Mouse (Mus musculus) kidney, postnatal 4 days (tissue): ENCODE measurements around the gene Fosl1.

Experiments used
- DNase-seq, 2 experiments: peaks; one replicate each; pipeline ENCODE4 v3.0.0; 2021; ENCODE audit warnings: mixed read lengths in 2 of 2

The Fosl1 gene

DNA sequence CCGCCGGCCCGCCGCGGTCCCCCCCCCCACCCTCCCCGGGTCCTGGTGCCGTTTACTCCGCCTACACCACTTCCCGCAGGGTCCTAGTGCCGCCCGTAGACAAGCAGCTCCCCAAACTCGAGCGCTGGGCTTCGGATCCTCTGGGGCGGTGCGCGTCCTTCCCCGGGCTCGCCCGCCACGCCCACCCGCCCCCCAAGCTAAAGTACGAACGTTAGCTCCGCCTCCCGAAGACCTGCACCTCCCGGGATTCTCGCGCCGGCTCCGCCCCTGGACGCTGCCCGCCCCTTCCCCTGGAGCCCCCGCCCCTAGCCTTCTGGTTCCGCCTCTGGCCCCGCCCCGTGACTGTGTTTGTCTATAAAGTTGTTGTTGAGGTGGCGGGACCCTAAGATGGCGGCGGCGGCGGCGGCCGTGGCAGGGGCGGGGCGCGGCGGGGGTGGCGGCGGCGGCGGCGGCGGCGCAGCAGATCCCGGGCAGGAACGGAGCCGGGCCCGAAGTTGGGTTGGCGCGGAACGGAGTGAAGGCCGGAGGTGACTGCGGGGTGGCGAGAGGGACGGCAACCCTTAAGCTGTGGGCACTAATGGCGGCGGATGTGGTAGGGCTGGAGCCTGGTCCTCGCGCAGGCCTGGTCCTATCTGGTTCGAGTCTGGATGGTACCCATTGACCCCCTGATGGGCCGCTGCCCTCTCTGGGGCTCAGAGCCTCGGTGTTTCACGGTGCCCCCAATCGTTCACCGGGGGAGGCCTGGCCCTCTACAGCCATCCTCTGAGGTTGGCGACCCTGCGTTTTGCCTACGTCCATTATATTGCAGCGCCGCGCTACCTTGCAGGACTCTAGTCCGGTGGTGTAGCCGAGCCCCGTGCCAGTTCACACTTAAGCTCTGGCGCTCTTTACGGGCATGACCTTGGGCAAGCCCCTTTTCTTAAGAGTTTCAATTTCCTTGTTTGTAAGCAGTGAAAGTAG lies 22.3 kb upstream of the Fosl1 start, which contains the start of the genes Drap1 and AI837181:
Drap1 (minus strand) TSS at position 198 of the 960 bp plus-strand sequence.
AI837181 (plus strand) TSS at position 363 of the 960 bp plus-strand sequence.
- DNase-seq, result peak; percentile 97 to 99

DNA sequence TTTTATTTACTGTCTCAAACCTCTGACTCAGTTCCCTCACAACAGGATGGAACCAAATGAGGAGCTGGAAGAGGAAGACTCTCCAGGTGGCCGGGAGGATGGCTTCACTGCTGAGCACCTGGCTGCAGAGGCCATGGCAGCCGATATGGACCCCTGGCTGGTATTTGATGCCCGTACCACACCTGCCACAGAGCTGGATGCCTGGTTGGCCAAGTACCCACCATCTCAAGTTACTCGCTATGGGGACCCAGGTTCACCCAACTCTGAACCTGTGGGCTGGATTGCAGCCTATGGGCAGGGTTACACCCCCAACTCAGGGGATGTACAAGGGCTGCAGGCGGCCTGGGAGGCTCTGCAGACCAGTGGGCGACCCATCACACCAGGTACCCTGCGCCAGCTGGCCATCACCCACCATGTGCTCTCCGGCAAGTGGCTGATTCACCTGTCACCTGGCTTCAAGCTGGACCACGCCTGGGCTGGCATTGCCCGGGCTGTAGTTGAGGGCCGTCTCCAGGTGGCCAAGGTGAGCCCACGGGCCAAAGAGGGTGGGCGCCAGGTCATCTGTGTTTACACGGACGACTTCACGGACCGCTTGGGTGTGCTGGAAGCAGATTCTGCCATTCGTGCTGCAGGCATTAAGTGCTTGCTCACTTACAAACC lies 21.3 kb upstream of the Fosl1 start:
- peak in 1 of 2 experiments; percentile 11 for DNase-seq

DNA sequence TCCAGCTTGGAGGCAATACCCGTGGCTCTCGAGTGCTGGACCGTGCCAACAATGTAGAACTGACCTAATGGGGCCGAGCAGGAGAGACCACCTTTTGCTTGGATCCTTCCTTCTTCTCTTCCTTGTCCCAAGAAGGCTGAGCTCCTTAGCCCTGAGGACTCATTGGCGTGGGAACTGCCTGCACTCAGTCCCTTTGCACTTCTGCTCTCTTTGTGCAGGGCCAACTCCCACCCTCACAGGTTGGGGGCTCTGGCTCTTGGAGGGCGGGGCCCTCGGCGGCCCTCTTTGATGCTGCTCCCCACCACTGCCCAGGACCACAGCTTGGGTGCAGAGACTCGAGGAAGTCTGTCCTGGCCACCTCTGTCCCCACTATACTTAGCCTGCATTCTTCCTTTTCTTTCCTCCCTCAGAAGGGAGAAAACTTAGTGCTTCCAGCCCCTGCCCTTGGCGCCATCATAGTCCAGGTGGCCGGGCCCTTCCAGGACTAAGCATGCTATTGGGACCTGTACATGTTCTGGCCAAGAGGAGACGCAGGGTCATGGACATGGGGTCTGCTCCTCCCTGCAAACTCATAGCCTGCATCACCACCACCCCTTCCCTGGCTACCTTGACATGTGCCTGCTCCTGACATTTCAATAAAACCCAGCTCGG lies 20.6 kb upstream of the Fosl1 start:
- no peak for DNase-seq

DNA sequence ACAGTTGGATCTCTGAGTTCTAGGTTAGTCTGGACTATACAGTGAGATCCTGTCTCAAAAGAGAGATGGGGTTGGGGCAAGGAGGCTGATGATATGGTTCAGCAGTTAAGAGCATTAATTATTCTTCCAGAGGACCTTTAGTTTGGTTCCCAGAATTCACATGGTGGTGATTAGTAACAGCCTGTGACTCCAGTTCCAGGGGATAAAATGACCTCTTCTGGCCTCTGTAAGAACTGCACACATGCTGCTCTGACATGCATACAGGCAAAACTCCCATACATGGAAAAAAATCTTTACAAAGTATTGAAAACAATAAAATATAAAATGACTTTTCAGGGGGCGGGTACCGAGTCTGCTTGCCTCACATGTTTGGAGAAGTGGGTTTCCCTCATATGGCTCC lies 19.3 kb upstream of the Fosl1 start:
- DNase-seq, result peak; percentile 28 to 45

DNA sequence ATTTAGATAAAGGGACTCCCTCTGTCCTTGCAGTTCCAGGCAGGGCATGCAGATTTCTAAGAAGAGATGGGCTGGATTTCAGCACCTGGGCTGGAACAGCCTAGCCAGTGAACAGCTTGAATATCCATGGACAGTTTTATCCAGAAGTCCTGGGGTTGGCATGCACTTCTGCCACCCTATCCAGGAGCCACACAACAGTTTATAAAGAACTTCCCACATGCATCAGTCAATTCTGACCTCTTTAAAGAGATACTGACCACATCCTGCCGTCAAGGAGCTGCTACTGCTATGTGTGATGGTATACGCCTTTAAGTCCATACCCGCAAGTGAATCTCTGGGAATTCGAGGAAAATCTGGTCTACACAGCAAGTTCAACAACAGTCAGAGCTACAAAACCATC lies 18.1 kb upstream of the Fosl1 start:
- DNase-seq, result no peak

DNA sequence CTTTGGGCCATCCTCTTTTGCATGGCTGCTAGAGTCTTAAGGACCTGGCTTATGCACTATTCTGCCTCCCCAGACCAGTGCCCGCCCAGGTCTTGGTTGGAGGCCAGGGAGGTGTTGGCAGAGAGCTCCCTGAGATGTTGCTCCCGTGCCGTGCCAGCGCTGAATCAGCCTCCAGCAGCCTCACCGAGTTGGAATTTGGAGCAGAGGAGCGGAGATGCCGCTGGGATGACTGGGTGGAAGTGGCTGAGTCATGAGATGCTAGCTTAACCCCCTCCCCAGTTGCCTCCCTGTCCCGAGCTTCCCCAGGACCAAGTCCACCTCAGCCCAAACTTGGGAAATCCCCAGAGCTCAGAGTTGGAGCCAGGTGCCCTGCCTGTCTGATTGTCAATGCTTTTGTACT lies 17.5 kb upstream of the Fosl1 start:
- DNase-seq, result peak; percentile 20 to 33

DNA sequence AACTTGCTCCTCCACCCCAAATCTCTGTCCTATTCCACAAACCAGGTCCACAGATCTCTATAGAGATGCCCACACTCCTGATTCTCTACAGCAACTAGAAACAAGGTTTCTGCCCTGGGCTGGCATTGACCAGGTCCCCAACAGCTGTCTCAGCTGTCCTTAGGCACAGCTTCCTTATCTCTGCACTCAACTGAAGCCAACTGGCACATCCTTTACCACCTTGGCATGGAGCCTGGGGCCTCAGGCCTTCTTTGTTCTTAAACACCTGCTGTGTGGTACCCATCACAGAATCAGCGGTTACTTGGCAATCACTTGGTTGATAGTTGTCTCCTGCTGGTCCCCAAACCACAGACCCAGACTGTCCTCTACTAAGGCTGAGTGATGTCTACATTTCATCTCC lies 16.9 kb upstream of the Fosl1 start:
- DNase-seq, result no peak

DNA sequence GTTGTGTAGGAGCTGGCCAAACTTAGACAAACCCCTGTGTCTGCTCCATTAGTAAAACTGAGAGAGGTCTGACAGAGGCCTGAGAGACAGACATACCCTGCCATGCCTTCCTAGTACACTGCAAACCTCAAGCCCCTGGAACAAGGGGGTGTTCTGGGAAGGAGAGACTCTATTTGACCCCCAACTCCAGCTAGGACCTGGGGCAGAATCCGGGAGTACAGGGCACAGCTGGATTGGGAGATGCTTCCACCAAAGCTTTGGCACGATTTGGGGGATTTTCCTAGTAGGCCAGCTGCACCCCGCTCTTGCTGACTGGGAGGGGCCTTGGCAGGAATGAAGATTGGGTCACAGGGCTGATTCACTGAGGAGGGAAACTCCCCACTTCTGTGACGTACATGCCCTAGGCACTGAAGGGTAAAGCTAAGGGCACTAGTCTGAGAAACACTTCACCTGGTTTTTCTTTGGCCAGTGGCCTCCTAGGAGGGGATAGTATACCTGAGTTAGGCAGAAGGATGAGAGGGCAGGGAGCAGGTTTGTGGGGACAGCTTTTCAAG lies 15.4 kb upstream of the Fosl1 start:
- DNase-seq, result no peak

DNA sequence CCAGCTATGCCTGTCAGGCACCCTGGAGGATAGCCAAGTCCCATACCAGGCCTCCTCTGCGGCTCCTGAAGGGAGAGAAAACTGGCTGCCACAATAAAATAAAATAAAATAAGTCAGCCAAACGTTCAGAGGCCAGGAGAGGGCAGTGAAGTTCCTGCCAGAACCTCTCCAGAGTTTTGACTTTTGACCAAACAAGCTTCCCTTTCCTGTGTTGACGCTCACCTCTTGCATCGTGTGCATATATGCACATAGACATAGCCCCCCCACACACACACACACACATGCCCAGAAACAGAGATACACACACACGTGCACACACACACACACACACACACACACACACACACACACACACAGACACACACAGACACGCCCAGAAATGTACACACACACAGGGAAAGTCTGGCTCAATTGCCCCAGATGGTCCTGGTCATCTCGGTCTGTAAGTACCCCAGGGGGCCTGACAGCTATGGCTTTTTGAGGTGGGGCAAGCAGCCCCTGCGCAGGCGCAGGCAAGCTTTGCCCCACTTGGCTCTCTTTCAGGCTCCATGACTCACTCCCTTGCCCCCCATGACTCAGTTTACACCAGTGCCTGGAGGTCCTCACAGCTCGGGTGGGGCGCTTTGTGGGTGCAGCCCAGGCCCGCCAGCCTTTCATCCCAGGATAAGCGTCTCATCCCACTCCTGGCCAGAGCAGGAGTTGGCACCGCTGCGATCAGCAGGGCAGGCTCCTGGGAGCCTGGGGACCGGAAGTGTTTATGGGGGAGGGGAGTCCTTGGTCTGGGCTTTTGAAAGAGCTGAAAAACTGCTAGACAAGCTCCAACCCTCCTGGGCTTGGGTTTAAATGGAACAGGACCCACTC lies 14.1 kb upstream of the Fosl1 start:
- peak; percentile 67 to 76 for DNase-seq

DNA sequence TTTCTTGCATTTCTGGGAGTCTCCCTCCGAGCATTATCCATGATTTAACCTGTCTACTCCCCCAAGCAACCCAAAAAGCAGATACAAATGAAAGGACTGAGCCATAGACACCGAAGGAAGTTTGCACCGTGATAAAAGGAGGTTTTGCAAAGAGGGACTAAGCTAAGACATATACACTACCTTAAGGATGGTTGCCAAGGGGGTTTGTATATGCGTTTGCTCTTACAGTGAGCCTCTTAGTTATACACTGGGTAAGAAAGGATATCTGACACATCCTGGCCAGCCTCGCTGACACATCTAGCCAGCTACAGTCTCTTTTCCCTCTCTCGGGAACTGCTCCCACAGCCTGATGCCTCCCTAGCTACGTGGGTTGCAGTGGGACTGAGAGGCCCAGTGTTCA lies 13.4 kb upstream of the Fosl1 start:
- DNase-seq, result no peak

DNA sequence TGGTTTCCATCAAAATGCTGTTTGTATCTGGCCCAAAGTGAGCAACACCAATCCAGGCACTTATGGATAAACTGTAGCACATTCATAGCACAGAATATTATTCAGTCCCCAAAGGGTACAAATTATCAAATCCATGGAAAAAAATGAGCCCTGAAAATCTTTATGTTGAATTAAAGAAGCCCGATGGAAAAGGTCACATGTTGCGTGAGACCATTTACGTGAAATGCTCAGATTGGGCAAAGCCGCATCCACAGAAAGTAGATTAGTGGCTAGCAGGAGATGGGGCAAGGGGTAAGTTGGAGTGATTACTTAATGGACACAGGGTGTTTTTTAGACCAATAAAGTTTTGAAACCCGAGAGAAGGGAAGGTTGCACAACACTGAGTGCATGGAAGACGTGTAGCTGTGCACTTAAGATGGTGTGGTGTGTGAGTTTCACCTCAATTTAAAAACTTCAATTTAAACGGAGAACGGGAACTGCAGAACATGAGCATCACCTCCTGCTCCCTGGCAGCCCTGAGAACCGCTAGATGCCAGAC lies 2.9 kb upstream of the Fosl1 start:
- DNase-seq, result no peak

DNA sequence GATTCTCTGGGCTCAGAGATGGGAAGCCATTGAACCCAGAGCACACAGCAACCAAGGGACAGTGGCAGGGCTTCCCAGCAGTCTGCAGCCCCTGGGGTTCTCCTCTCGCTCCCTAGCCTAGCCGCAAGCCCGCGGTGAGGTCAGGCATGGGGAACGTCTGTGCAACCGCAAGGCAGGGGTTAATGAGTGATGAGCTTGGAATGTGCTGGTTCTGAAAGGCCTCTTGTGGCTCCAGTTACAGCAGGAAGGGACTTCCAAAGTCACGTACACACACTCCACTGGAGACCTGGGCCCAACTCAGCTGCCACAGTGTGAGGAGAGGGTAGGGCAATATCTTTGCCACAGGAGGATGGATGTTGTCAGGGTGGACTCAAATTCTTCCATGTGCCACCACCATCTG lies 2.4 kb upstream of the Fosl1 start:
- DNase-seq, result peak; percentile 39 to 57

DNA sequence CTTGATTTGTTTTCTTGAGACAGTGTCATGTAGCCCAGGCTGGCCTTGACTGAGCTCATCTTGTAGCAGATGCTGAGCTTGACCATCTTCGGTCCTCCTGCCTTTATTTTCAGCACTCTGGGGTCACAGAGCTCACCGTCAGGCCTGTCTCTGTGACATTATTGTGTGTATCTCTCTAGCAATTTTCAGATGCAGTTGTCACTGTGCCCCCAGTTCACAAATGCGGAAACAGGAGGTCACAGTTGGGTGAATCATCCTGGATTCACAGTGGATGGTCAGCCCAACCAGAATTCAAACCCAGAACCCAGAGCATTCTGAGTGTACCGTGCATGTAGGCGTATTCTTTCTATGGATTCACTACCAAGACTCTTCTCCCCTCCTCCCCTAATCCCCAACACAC lies 1.6 kb upstream of the Fosl1 start:
- no peak for DNase-seq

DNA sequence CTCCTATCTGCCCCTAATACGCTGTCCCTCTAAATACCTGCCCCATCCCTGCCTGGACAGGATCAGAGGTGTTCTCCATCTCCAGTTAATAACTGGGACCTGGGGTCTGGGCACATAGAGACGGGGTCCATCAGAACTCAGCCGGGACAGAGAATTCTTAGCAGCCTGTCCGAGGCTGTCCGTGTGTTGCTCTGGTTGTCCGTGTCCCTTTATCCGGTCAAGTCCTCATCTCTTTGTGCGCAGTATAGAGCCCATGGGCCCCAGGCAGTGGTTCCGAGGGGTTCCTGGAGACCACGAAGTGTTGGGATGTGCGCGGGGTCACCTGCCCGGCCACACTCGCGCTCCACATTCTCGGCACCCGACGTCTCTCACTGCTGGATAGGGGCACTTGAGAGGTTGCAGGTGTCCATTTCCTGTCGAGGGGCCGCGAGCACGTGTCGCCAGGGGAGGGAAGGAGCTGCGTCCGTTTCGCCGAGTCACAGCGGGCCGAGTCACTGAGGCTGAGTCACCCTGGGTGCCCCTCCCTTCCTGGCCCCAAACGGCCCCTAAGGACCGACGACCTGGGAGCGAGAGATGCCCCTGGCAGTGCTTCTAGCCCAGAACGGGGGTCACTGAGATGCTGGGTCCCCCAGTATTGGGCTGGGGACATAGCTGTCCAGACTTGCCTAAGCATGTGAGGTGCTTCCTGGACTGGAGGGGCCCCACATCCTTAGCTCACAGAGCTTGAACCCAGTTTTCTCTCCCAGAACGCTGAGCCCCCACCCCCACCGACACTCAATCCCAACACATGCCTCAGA lies 1.2 kb downstream of the Fosl1 start:
- DNase-seq, result peak; percentile 29 to 44

DNA sequence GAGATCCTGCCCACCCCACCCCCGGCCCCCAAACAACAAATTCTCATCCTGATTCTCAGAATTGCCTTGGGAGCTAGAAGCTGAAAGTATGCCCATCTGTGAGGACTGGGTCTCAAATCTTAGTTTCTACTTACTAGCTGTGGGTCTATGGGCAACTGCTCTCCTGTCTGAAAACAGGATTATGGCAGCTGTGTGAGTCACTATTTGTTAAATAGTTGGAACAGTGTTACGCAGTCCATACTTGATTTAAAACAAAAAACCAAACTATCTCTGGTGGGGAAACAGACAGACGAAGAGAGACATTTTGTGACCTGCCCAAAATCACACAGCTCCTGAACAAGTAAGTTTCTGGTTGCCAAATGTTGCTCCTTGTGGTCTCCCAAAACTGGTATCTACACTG lies 2.3 kb downstream of the Fosl1 start:
- no peak for DNase-seq

DNA sequence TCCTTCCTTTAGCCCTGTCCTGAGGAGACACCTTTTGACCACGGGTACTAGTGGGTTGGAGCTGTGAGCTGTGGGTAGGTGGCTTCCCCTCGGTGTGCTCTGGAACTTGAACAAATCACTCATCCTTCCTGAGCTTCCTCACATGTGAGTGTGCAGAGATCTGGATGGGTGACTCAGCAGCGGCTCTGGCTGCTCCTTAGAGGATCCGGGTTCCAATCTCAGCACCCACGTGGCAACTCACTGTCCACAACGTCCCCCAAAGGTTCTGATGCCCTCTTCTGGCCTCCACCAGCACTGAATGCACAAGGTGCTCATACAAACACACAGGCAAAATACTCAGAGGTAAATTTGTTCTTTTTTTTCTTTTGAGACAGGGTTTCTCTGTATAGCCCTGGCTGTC lies 4.4 kb downstream of the Fosl1 start:
- DNase-seq, result peak in 1 of 2 experiments; percentile 4

DNA sequence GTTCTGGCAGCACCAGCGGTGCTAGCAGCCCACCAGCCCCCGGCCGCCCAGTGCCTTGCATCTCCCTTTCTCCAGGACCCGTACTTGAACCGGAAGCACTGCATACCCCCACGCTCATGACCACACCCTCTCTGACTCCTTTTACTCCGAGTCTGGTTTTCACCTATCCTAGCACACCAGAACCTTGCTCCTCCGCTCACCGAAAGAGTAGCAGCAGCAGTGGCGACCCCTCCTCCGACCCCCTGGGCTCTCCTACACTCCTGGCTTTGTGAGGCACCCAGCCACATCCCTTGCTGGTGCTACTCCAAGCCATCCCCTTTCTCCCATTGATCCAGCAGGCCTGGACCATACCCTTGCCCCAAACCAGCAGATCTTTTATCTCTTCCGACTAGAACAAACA lies 7.7 kb downstream of the Fosl1 start:
- DNase-seq, result peak in 1 of 2 experiments; percentile 10

DNA sequence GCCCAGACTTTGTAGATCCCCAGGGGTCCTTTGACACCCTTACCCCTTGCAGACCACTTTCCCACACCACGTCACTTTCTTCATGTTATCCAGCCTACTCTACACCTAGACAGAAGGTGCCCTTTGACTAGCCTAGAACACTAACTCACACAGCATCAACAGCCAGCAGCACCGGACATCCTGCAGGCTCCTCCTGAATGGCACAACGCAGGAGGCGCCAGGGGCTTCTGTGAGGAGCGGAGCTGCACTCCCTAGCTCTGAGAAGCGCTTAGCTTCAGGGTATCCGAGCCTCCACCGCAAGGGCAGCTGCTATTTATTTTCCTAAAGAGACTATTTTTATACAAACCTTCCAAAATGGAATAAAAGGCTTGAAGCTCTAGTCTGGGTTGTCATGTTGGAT lies 8.2 kb downstream of the Fosl1 start:
- peak in 1 of 2 experiments; percentile 34 for DNase-seq

DNA sequence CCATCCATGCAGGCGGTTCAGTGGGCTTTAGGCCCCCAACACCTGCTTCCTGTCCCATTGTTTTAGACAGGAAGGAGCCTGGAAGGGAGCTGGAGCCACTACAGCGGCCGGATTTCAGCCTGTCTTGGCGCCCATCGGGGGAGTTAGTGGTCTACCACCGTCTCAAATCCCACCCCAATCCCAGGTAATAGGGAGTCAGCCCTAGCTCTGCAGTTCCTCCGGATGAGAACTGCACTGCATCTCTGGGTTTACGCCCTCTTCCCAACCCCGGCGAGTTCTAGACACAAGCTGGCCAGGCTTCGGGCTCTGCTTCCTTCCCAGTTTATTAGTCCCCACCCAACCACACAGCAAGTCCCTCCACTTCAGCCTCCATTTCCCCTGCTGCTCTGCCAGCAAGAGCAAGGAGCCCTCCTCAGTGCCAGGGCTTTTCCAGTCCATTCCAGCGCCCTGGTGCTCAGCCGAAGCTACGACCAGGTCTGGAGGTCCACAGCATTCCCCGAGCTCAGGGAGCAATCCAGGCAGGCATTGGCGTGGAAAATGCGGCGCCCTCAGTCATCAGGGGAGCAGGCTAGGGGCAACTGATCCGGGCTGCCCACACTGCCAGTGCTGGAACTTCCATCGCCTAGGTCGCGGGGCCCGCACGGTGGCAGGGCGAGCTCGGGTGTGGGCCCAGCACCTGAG lies 9.0 kb downstream of the Fosl1 start:
- peak; percentile 50 to 64 for DNase-seq
